Mouse (Mus musculus) limb, embryonic 11.5 days (tissue): Measurements from ENCODE around the gene Cks2. TPM values are rescaled to one million over a fixed set of nuclear protein-coding genes. Genes with fewer than 3 reads are reported as not detected.
"Not testable (repeated sequence)": the region's sequence is repeated elsewhere in the genome, so short reads cannot be mapped to it uniquely, and the experiment has no call there.

ENCODE experiments used
- ATAC-seq: fragments of 200-750 bp; cut with Nextera tagmentation; 2 replicates; pipeline ENCODE4 v1.8.0; 2017; ENCODE audit warnings: low read depth; ENCODE audit not compliant: insufficient number of reproducible peaks, low FRiP score, low TSS enrichment
- DNase-seq: peaks from one replicate; pipeline ENCODE4 v3.0.0-alpha.2; 2015; ENCODE audit warnings: low spot score
- H3K27ac ChIP-seq: fragments of 300-500 bp; sonication (generic); replicated peaks from 2 replicates; pipeline ENCODE4 v1.5.1; 2014; ENCODE audit warnings: low read depth, mild to moderate bottlenecking, low read length
- H3K27me3 ChIP-seq: fragments of 300-500 bp; sonication (generic); 2 replicates; pipeline ENCODE4 v1.6.1; 2014; ENCODE audit warnings: mild to moderate bottlenecking, low read length, mixed read lengths; ENCODE audit not compliant: control insufficient read depth, insufficient read depth
- H3K36me3 ChIP-seq: fragments of 300-500 bp; sonication (generic); 2 replicates; pipeline ENCODE4 v1.6.1; 2014; ENCODE audit warnings: mild to moderate bottlenecking, low read length, moderate library complexity, mixed read lengths; ENCODE audit not compliant: control insufficient read depth, insufficient read depth
- H3K4me1 ChIP-seq: fragments of 300-500 bp; sonication (generic); 2 replicates; pipeline ENCODE4 v1.6.1; 2014; ENCODE audit warnings: low read length, mixed read lengths; ENCODE audit not compliant: control insufficient read depth, insufficient read depth
- H3K4me2 ChIP-seq: fragments of 300-500 bp; sonication (generic); 2 replicates; pipeline ENCODE4 v1.6.1; 2014; ENCODE audit warnings: low read depth, mild to moderate bottlenecking, moderate library complexity; ENCODE audit not compliant: severe bottlenecking
- H3K4me3 ChIP-seq: fragments of 300-500 bp; sonication (generic); 2 replicates; pipeline ENCODE4 v1.5.1; 2014; ENCODE audit warnings: low read depth, low read length
- H3K9ac ChIP-seq: fragments of 300-500 bp; sonication (generic); 2 replicates; pipeline ENCODE4 v1.6.1; 2014; ENCODE audit warnings: mild to moderate bottlenecking, low read length
- H3K9me3 ChIP-seq: fragments of 300-500 bp; sonication (generic); 2 replicates; pipeline ENCODE4 v1.6.1; 2016; ENCODE audit warnings: low read length; ENCODE audit not compliant: control insufficient read depth
- WGBS: fragments of 180-500 bp; shearing (Covaris S2); extraction: QIAGEN DNeasy Blood & Tissue Kit; methylation state at CpG from one replicate; pipeline ENCODE4 v1.1.7; 2014; 5-methylcytosine and 5-hydroxymethylcytosine counted together
- polyA plus RNA-seq: library from polyadenylated mRNA; unstranded; fragments of >200 nt; fragmentation: Nextera tagmentation; extraction: Ambion mirVana; gene quantifications from 2 replicates; pipeline ENCODE4 v1.2.1, GENCODE M21; 2014

Cks2 gene
- polyA plus RNA-seq, 1 experiment from 2014 or later, result 467 TPM

- no peak for ATAC-seq
- H3K27ac ChIP-seq, result no peak overlapping the region
- H3K4me3 ChIP-seq, result no peak overlapping the region
- H3K4me2 ChIP-seq, result no peak overlapping the region
- H3K9me3 ChIP-seq, result no peaks in the 10 kb centered on the region
- H3K36me3 ChIP-seq, result peaks cover 14% of the 10 kb centered on the region
- no peak for DNase-seq
- WGBS, result 94% methylated on average over 13 of the region's 13 CpGs
- H3K4me1 ChIP-seq, result no peaks in the 10 kb centered on the region
- H3K27me3 ChIP-seq, result no peaks in the 10 kb centered on the region
- H3K9ac ChIP-seq, result no peak overlapping the region
These were observed 11.6 kb downstream of the Cks2 start for GRCm38 (mm10) chr13:51656516-51657235.

- H3K4me3 ChIP-seq, result no peak overlapping the region
- no peaks in the 10 kb centered on the region for H3K4me1 ChIP-seq
- H3K9ac ChIP-seq, result no peak overlapping the region
- no peak for DNase-seq
- no peak for ATAC-seq
- peaks cover 23% of the 10 kb centered on the region for H3K36me3 ChIP-seq
- no peak overlapping the region for H3K27ac ChIP-seq
- WGBS, result 95% methylated on average over 3 of the region's 3 CpGs
- no peaks in the 10 kb centered on the region for H3K9me3 ChIP-seq
- no peak overlapping the region for H3K4me2 ChIP-seq
- H3K27me3 ChIP-seq, result no peaks in the 10 kb centered on the region
These were observed 13.1 kb downstream of the Cks2 start for GRCm38 (mm10) chr13:51658094-51658493.

GRCm38 (mm10) chr13:51659573-51659972 lies 14.5 kb downstream of the Cks2 start:
- H3K4me2 ChIP-seq, result no peak overlapping the region
- no peaks in the 10 kb centered on the region for H3K4me1 ChIP-seq
- no peaks in the 10 kb centered on the region for H3K27me3 ChIP-seq
- H3K27ac ChIP-seq, result no peak overlapping the region
- ATAC-seq, result no peak
- no peak for DNase-seq
- no peak overlapping the region for H3K4me3 ChIP-seq
- no peaks in the 10 kb centered on the region for H3K9me3 ChIP-seq
- H3K9ac ChIP-seq, result no peak overlapping the region
- H3K36me3 ChIP-seq, result peaks cover 28% of the 10 kb centered on the region
- whole genome bisulfite sequencing, result 95% methylated on average over 7 of the region's 7 CpGs

GRCm38 (mm10) chr13:51663561-51663960 lies 18.5 kb downstream of the Cks2 start:
- no peak for ATAC-seq
- Histone ChIP-seq H3K9me3 (no peaks in the 10 kb centered on the region), H3K36me3 (peaks cover 29% of the 10 kb centered on the region), H3K27ac (no peak overlapping the region), H3K9ac (no peak overlapping the region), H3K4me1 (no peaks in the 10 kb centered on the region), H3K27me3 (no peaks in the 10 kb centered on the region), H3K4me2 (no peak overlapping the region), H3K4me3 (no peak overlapping the region)
- WGBS, result 88% methylated on average over 2 of the region's 2 CpGs
- no peak for DNase-seq

- peaks cover 21% of the 10 kb centered on the region for H3K36me3 ChIP-seq
- not testable (repeated sequence) for H3K4me1 ChIP-seq, H3K9me3 ChIP-seq, H3K4me2 ChIP-seq, H3K9ac ChIP-seq, H3K4me3 ChIP-seq, H3K27ac ChIP-seq, H3K27me3 ChIP-seq, ATAC-seq, DNase-seq
- 89% methylated on average over 12 of the region's 12 CpGs for WGBS
These were observed 23.2 kb downstream of the Cks2 start for GRCm38 (mm10) chr13:51668195-51668594.

- DNase-seq, result no peak
These were observed 31.6 kb downstream of the Cks2 start for GRCm38 (mm10) chr13:51676641-51677040.

GRCm38 (mm10) chr13:51677041-51677440 lies 32.0 kb downstream of the Cks2 start:
- Histone ChIP-seq H3K36me3 (peaks cover 40% of the 10 kb centered on the region), H3K9ac (no peak overlapping the region), H3K27ac (no peak overlapping the region), H3K4me1 (no peaks in the 10 kb centered on the region), H3K4me2 (no peak overlapping the region), H3K9me3 (no peaks in the 10 kb centered on the region), H3K4me3 (no peak overlapping the region), H3K27me3 (no peaks in the 10 kb centered on the region)
- DNase-seq (no peak), ATAC-seq (no peak)
- WGBS, result 95% methylated on average over 12 of the region's 12 CpGs

More at GRCm38 (mm10) chr13:51676641-51677040, 31.6 kb downstream of the Cks2 start:
- Histone ChIP-seq H3K27ac (no peak overlapping the region), H3K9me3 (no peaks in the 10 kb centered on the region), H3K4me2 (no peak overlapping the region), H3K4me3 (no peak overlapping the region), H3K36me3 (peaks cover 42% of the 10 kb centered on the region), H3K27me3 (no peaks in the 10 kb centered on the region), H3K9ac (no peak overlapping the region), H3K4me1 (no peaks in the 10 kb centered on the region)
- 92% methylated on average over 4 of the region's 4 CpGs for WGBS
- ATAC-seq, result no peak

GRCm38 (mm10) chr13:51677630-51678185 lies 32.7 kb downstream of the Cks2 start:
- Histone ChIP-seq H3K4me1 (no peaks in the 10 kb centered on the region), H3K27ac (no peak overlapping the region), H3K4me2 (no peak overlapping the region), H3K9ac (no peak overlapping the region), H3K27me3 (no peaks in the 10 kb centered on the region), H3K4me3 (no peak overlapping the region), H3K9me3 (no peaks in the 10 kb centered on the region), H3K36me3 (peaks cover 43% of the 10 kb centered on the region)
- WGBS, result 90% methylated on average over 7 of the region's 7 CpGs
- ATAC-seq, result no peak
- DNase-seq, result no peak
